Mouse (Mus musculus) telencephalon, adult 2 months (tissue): ENCODE data around the gene Ccr7.

Experiments used
- DNase-seq: peaks from one replicate; pipeline ENCODE4 v3.0.0-alpha.2; 2011; ENCODE audit warnings: low read depth, low spot score

Gene Ccr7

GRCm38 (mm10) chr11:99153767-99154753, 817 bp downstream of the Ccr7 start:
- DNase-seq = no peak

GRCm38 (mm10) chr11:99152323-99153144, 2.3 kb downstream of the Ccr7 start:
- DNase-seq = no peak

GRCm38 (mm10) chr11:99151333-99151930, 3.4 kb downstream of the Ccr7 start:
- no peak for DNase-seq

GRCm38 (mm10) chr11:99150889-99151288, 4.0 kb downstream of the Ccr7 start:
- no peak for DNase-seq

- no peak for DNase-seq
Measured at GRCm38 (mm10) chr11:99149898-99150757, 4.7 kb downstream of the Ccr7 start.

- DNase-seq = no peak
Measured at GRCm38 (mm10) chr11:99148896-99149703, 5.8 kb downstream of the Ccr7 start.

GRCm38 (mm10) chr11:99148400-99148799, 6.5 kb downstream of the Ccr7 start:
- no peak for DNase-seq

GRCm38 (mm10) chr11:99147920-99148289, 7.0 kb downstream of the Ccr7 start:
- no peak for DNase-seq

GRCm38 (mm10) chr11:99147041-99147919, 7.6 kb downstream of the Ccr7 start:
- DNase-seq = peak; percentile 89

- DNase-seq = no peak
Measured at GRCm38 (mm10) chr11:99146558-99146957, 8.3 kb downstream of the Ccr7 start.

- no peak for DNase-seq
Measured at GRCm38 (mm10) chr11:99145765-99146164, 9.1 kb downstream of the Ccr7 start.

GRCm38 (mm10) chr11:99144940-99145339, 9.9 kb downstream of the Ccr7 start:
- DNase-seq = no peak

- DNase-seq = no peak
Measured at GRCm38 (mm10) chr11:99144456-99144855, 10.4 kb downstream of the Ccr7 start.

- DNase-seq = no peak
Measured at GRCm38 (mm10) chr11:99143123-99144082, 11.5 kb downstream of the Ccr7 start.

GRCm38 (mm10) chr11:99142493-99143095, 12.3 kb downstream of the Ccr7 start:
- DNase-seq = no peak

- DNase-seq = no peak
Measured at GRCm38 (mm10) chr11:99142046-99142445, 12.8 kb downstream of the Ccr7 start.

- no peak for DNase-seq
Measured at GRCm38 (mm10) chr11:99141600-99141999, 13.3 kb downstream of the Ccr7 start.

- DNase-seq = no peak
Measured at GRCm38 (mm10) chr11:99138976-99139375, 15.9 kb downstream of the Ccr7 start.
